Mouse (Mus musculus) liver, embryonic 14.5 days (tissue): ENCODE data around the gene Aimp1. TPM values are rescaled to one million over a fixed set of nuclear protein-coding genes. Genes with fewer than 3 reads are reported as not detected.

Source experiments
- ATAC-seq: fragments of 200-750 bp; cut with Nextera tagmentation; 2 replicates; pipeline ENCODE4 v1.8.0; 2017; ENCODE audit warnings: moderate number of reproducible peaks, mild to moderate bottlenecking, moderate library complexity; ENCODE audit not compliant: insufficient read depth
- DNase-seq, 3 experiments: peaks; one replicate each; pipeline ENCODE4 v3.0.0-alpha.2; 2012 to 2013; ENCODE audit warnings: low read depth in 3 of 3, low spot score in 3 of 3
- H3K27ac ChIP-seq: fragments of 300-500 bp; sonication (generic); 2 replicates; pipeline ENCODE4 v1.5.1; 2014; ENCODE audit warnings: moderate library complexity, mild to moderate bottlenecking, control low read depth, inconsistent platforms
- H3K27me3 ChIP-seq: fragments of 300-500 bp; sonication (generic); 2 replicates; pipeline ENCODE4 v1.6.1; 2014; ENCODE audit warnings: mild to moderate bottlenecking, low read length, moderate library complexity; ENCODE audit not compliant: control insufficient read depth, insufficient read depth
- H3K36me3 ChIP-seq: fragments of 300-500 bp; sonication (generic); replicated peaks from 2 replicates; pipeline ENCODE4 v1.6.1; 2014; ENCODE audit warnings: low read depth; ENCODE audit not compliant: control insufficient read depth, insufficient read depth
- H3K4me1 ChIP-seq, 2 experiments: fragments of 200-500 bp in 1 of 2; fragments of 300-500 bp in 1 of 2; sonication (generic) in 1 of 2; replicated peaks; 2 replicates each; pipeline ENCODE4 v1.6.1; 2012 to 2014; ENCODE audit warnings: antibody characterized with exemption in 1 of 2, inconsistent platforms in 1 of 2, low read length in 1 of 2; ENCODE audit not compliant: control insufficient read depth in 2 of 2, insufficient read depth in 2 of 2
- H3K4me2 ChIP-seq: fragments of 300-500 bp; sonication (generic); 2 replicates; pipeline ENCODE4 v1.6.1; 2014; ENCODE audit warnings: low read depth, mild to moderate bottlenecking, control low read depth, moderate library complexity
- H3K4me3 ChIP-seq, 2 experiments: fragments of 200-500 bp in 1 of 2; fragments of 300-500 bp in 1 of 2; sonication (generic) in 1 of 2; 2 replicates each; pipeline ENCODE4 v1.5.1; 2012 to 2014; ENCODE audit warnings: low read depth in 2 of 2, low read length in 2 of 2, mild to moderate bottlenecking in 2 of 2, control low read depth in 1 of 2, inconsistent platforms in 1 of 2, moderate library complexity in 1 of 2; ENCODE audit not compliant: insufficient read depth in 1 of 2
- H3K9ac ChIP-seq: fragments of 300-500 bp; sonication (generic); replicated peaks from 2 replicates; pipeline ENCODE4 v1.6.1; 2014; ENCODE audit warnings: mild to moderate bottlenecking, control low read depth, moderate library complexity
- H3K9me3 ChIP-seq: fragments of 300-500 bp; sonication (generic); 2 replicates; pipeline ENCODE4 v1.6.1; 2016; ENCODE audit warnings: low read length, mixed read lengths; ENCODE audit not compliant: control insufficient read depth
- CTCF ChIP-seq: IDR thresholded peaks from 2 replicates; pipeline ENCODE4 v1.5.1; 2016; ENCODE audit warnings: antibody characterized with exemption, low read depth, control low read depth
- EP300 ChIP-seq: IDR thresholded peaks from 2 replicates; pipeline ENCODE4 v1.6.1; 2016; ENCODE audit warnings: antibody characterized with exemption, low read depth
- WGBS: fragments of 180-500 bp; shearing (Covaris S2); extraction: QIAGEN DNeasy Blood & Tissue Kit; methylation state at CpG from one replicate; pipeline ENCODE4 v1.1.7; 2014; ENCODE audit not compliant: insufficient replicate concordance; 5-methylcytosine and 5-hydroxymethylcytosine counted together
- polyA plus RNA-seq, 2 experiments: library from polyadenylated mRNA; depleted of rRNA in 1 of 2; stranded (reverse) in 1 of 2; unstranded in 1 of 2; fragments of >200 nt; fragmentation: Nextera tagmentation in 1 of 2; extraction: Ambion mirVana in 1 of 2; gene quantifications; 2 replicates each; pipeline versions ENCODE4 v1.2.1 to v1.2.3; 2012 to 2014

The Aimp1 gene
- polyA plus RNA-seq (2012; rRNA removed) = 15.7 and 37.0 TPM in 2 replicates
- 45.2 and 48.4 TPM in 2 replicates for polyA plus RNA-seq (2014; fragmentation: Nextera tagmentation; extraction: Ambion mirVana)

DNA sequence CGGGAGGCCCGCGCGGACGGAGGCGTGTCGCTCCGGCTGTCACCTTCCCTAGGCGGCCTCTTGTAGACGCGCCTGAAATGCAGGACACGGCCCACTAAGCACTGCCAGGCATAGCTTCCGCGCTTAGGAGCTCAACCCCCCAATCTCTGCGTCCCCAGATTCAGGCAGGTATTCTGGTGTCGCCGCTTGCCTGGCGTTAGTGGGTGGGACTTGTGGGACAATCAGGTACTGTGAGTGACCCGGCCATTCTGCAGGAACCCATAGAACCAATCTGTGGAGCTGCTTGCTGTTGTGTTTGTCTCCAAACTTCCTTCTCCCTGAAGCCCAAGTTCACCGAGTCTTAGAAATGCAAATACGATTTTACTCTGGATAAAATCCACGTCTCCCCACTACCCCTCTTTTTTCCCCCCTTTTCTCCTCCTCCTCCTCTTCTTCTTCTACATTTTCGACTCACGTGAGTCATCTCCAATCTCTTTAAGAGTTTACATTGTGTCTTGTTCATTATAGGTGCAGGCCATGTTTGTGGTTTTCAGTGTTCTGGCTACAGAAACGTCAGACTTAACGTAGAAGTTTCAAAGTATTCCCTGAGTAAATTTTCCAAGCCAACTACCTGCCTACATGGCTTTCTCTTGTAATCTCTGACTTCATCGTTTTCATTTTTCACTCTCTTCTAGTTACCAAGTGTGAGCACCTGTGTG lies at the start of gene Aimp1:
Gene Aimp1, minus strand, starts transcription at position 140 of the 698 bp plus-strand sequence.
- Histone ChIP-seq H3K9me3 (no peaks in the 10 kb centered on the region), H3K4me3 (peak within 1 kb of the TSS; percentile 90 to 93), H3K4me2 (peak within 1 kb of the TSS; percentile 79), H3K27ac (peak within 1 kb of the TSS; percentile 78), H3K4me1 (peaks cover 4 to 8% of the 10 kb centered on the region in 2 experiments), H3K36me3 (no peaks in the 10 kb centered on the region), H3K27me3 (no peaks in the 10 kb centered on the region), H3K9ac (peak within 1 kb of the TSS; percentile 94)
- ATAC-seq (no peak), DNase-seq (no peak)
- TF ChIP-seq CTCF = no peak
- TF ChIP-seq EP300 = no peak
- WGBS = 2% methylated on average over 27 of the region's 27 CpGs

DNA sequence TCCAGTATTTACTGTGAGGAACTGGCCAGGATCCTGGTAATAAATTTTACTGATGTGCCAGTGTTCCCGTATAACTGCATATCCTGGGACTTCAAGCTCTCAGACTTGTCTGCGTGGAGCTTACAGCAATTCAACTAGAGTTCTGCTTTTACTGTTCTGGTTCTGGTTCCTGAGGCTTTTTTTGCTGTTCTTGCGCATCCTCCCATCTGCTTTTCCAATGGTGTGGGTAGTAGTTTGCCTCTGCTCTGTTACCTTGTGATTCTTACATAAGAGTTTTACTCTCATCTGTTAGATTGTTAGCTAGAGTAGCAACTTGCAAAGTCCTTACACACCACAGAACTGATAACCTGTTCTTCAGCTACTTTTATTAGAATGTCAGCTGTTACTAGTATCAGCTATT lies 40.2 kb upstream of the Aimp1 start:
- TF ChIP-seq EP300 (no peak), CTCF (no peak)
- 80% methylated on average over 3 of the region's 3 CpGs for WGBS
- H3K36me3 ChIP-seq = no peaks in the 10 kb centered on the region
- no peaks in the 10 kb centered on the region for H3K4me1 ChIP-seq
- no peak overlapping the region for H3K9ac ChIP-seq
- no peaks in the 10 kb centered on the region for H3K9me3 ChIP-seq
- no peak overlapping the region for H3K27ac ChIP-seq
- no peaks in the 10 kb centered on the region for H3K27me3 ChIP-seq
- ATAC-seq (no peak), DNase-seq (no peak)
- no peak overlapping the region for H3K4me3 ChIP-seq
- H3K4me2 ChIP-seq = no peak overlapping the region

DNA sequence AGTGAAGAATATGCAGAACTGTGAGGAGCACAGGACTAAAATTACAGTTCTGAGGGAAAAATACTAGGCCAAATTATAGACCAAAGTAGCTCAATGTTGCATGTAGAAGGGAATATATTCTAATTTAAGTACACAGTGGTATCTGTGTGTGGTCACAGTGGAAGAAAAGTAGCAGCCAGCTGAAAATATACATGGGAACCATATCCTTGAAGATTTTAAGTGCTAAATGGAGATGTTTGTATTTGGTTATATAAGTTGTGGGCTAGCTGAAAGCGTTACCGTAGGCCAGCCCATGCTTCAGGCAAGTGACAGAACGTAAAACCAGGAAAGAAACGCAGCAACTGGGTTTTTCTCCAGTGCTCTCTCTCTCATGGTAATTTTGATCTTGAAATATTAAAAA lies 33.1 kb upstream of the Aimp1 start:
- WGBS = 85% methylated on average over 4 of the region's 4 CpGs

DNA sequence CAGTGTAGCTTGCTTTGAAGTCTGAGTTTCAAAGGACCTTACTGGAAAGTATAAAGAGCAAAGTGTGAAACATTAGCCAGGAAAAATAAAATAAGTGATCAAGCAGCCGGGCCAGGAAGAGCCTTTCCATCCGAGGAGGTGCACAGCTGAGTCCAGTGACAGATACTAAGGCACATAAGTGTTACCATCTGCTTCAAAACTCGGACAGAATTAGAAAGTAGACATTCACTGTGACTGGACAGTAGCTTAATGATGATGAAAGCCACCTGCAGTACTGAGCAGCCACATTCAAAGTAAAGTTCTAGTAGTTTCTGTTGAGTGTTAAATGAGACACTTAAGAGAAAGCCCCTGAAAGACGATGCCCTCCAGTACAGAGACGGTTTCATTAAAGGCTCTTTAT lies 29.7 kb upstream of the Aimp1 start:
- no peak for DNase-seq
- no peak overlapping the region for H3K4me2 ChIP-seq
- 75% methylated on average over 5 of the region's 5 CpGs for WGBS
- ATAC-seq = no peak
- H3K27me3 ChIP-seq = no peaks in the 10 kb centered on the region
- H3K27ac ChIP-seq = no peak overlapping the region
- H3K4me1 ChIP-seq = no peaks in the 10 kb centered on the region
- no peak overlapping the region for H3K4me3 ChIP-seq
- no peak overlapping the region for H3K9ac ChIP-seq
- no peak for TF ChIP-seq EP300
- TF ChIP-seq CTCF = no peak
- no peaks in the 10 kb centered on the region for H3K9me3 ChIP-seq
- H3K36me3 ChIP-seq = no peaks in the 10 kb centered on the region

More for the DNA sequence above, 33.1 kb upstream of the Aimp1 start:
- Histone ChIP-seq H3K4me2 (no peak overlapping the region), H3K27me3 (no peaks in the 10 kb centered on the region), H3K36me3 (no peaks in the 10 kb centered on the region), H3K9me3 (no peaks in the 10 kb centered on the region), H3K9ac (no peak overlapping the region), H3K4me3 (no peak overlapping the region), H3K27ac (no peak overlapping the region), H3K4me1 (no peaks in the 10 kb centered on the region)
- TF ChIP-seq EP300 (no peak), CTCF (no peak)
- DNase-seq (no peak), ATAC-seq (no peak)

DNA sequence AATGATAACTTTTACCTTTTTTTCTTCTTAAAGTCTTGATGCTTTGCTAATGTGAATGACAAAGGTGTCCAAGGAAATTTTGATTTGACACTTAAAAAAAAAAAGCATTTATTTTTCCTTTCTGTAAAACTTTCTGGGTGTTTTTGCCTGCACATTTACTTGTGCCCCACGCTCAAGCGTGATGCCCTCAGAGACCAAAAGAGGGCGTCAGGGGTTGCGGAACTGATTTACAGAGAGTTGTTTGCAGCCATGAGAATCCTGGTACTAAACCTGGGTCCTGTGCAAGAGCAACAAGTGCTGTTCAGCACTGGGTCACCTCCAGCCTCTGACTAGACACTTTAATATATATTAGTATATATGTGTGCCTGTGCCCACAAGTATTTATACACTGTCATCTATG lies 22.8 kb upstream of the Aimp1 start:
- DNase-seq = no peak
- Histone ChIP-seq H3K9me3 (no peaks in the 10 kb centered on the region), H3K4me2 (no peak overlapping the region), H3K36me3 (no peaks in the 10 kb centered on the region), H3K4me1 (no peaks in the 10 kb centered on the region), H3K27ac (no peak overlapping the region), H3K27me3 (no peaks in the 10 kb centered on the region), H3K9ac (no peak overlapping the region), H3K4me3 (no peak overlapping the region)
- no peak for ATAC-seq
- TF ChIP-seq EP300 = no peak
- 0 out of 2 replicates have a peak, but pooled peaks have one; percentile 18 for TF ChIP-seq CTCF
- WGBS = 76% methylated on average over 4 of the region's 4 CpGs
